Mouse (Mus musculus) heart, adult 9 months (tissue): ENCODE data around the gene Ppan.

Source experiments
- DNase-seq, 2 experiments: peaks; one replicate each; pipeline ENCODE4 v3.0.0; 2022; ENCODE audit warnings: low spot score in 2 of 2

Gene Ppan

DNA sequence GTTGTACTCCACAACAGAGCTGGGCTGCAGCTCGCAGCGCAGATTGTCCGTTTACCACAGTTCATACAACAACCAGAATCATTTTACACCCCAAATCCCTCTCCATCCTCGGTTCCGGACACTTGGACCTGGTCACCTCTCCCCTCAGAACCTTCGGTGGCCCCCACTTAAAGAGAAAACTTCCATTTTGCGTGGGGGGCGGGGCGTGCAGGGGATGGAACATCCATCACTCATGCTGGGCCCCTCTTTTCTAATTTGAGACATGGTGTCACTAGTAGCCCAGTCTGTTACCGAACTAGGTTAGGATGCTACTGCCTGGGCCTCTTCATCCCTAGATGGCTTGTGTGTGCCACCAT, 9.3 kb upstream of the Ppan start:
- DNase-seq: peak in 1 of 2 experiments; percentile 52

DNA sequence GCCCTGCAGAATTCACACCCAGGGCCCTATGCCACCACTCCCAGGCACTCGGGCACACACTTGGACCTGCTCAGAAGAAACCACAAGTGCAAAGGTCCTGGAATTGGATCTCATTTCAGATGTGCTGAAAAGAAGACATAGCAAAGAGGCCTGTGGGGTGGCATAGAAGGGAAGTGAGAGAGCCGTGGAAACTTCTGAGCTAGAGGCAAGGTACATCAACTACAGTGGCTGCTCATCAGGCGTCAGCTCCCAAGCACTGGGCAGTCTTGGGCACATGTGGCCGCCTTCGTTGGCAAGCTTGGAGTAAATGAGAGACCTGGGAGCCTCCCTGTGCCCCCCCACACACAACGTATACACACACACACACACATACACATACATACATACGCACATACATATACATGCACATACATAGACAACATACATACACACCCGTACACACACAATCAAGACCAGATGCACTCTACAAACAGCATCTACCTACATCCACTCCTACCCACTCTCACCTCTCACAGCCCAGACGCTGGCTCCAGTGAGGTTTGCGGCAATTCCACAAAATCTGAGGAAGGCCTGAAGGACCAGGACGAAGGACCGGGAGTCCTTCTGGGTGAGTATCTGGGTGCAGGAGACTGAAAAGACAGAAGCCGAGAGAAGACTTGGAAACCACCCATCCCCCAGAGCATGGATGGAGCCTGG, 8.7 kb upstream of the Ppan start, which contains the start of gene Angptl6:
Gene Angptl6 (minus strand): TSS at position 631 of the 696 bp plus-strand sequence.
- no peak for DNase-seq

DNA sequence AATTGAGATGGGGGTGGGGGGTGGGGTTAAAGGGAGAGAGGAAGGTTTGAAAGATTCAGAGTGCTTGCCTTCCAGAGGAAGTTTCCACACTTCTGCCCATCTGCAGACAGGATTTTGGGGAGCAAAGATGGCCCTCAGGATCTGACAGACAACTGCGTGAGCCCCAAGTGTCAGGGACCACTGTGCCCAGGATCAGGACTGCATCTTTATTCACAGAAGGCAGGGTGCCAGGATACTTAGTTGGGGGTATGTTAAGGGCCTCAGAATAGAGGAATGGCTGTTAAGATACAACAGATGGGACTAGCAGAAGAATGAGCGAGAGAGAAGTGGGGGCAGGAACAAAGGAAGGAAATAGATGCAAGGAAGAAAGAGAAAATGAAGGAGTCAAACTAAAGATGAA, 1.4 kb upstream of the Ppan start:
- DNase-seq: no peak

DNA sequence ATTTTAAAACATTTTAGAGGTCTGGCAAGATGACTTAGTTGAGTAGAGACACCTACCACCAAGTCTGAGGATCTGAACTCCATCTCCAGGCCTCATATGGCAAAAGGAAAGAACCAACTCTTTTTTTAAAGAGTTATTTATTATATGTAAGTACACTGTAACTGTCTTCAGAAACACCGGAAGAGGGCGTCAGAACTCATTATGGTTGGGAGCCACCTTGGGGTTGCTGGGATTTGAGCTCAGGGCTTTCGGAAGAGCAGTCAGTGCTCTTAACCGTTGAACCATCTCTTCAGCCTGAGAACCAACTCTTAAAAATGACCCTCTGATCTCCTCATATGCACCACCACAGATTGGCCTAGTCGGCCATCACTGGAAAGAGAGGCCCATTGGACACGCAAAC, 784 bp upstream of the Ppan start:
- no peak for DNase-seq

DNA sequence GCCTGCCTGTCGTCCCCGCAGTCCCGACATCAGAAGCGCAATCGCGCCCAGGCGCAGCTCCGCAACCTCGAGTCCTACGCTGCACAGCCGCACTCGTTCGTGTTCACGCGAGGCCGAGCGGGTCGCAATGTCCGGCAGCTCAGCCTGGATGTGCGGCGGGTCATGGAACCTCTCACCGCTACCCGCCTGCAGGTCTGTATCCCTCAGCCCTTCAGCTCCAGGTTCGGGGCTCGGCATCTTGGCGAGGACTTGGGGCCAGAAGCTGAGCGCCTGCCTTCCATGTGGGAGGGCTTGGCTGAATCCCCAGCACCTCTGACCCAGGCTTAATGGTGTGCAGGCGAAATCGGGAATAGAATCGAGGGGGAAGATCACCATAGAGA, 401 bp downstream of the Ppan start:
- DNase-seq: no peak

DNA sequence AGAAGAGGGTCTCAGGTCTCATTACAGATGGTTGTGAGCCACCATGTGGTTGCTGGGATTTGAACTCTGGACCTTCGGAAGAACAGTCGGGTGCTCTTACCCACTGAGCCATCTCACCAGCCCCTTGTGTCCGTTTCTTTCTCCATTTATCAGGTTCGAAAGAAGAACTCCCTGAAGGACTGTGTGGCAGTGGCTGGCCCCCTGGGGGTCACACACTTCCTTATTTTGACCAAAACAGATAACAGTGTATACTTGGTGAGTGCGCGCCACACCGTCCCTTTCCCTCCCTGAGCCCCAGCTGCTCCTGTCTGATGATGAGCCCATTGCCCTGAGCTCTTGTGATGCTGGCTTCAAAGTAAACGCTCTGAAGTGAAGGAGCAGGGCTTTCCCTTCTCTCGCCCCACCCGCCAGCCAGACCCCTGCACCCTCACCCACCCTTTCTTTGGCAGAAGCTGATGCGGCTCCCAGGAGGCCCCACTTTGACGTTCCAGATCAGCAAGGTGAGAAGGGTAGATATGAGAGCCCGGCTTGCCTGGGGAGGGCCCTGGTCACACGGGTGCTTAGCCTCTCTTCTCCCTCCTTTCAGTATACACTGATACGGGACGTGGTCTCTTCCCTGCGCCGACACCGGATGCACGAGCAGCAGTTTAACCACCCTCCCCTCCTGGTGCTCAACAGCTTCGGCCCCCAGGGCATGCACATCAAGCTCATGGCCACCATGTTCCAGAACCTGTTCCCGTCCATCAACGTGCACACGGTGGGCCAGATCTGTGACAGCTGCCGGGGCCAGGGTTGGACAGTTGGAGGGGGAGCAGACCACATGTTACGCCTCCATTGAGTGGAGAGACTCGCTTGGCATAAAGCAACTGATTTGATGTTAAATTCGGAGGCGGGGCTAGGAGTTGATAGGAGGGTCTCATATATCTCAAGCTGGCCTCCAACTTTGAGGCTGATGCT, 1.5 kb downstream of the Ppan start:
- DNase-seq: no peak

DNA sequence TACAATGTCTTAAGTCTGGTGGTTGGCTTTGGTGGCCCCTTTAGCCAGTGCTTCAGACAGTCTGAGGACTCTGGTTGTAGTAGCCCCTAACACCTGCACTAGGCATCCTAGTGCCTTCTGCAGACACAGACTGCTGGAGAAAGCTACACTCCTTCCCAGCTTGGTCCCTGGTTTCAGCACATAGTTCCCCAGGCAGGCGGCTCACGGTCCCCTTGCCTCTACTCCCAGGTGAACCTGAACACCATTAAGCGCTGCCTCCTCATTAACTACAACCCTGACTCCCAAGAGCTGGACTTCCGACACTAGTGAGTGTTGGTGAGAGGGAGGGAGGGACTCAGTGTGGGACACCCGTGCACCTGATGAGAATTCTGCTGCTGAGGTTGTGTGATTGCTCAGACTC, 2.4 kb downstream of the Ppan start:
- no peak for DNase-seq

DNA sequence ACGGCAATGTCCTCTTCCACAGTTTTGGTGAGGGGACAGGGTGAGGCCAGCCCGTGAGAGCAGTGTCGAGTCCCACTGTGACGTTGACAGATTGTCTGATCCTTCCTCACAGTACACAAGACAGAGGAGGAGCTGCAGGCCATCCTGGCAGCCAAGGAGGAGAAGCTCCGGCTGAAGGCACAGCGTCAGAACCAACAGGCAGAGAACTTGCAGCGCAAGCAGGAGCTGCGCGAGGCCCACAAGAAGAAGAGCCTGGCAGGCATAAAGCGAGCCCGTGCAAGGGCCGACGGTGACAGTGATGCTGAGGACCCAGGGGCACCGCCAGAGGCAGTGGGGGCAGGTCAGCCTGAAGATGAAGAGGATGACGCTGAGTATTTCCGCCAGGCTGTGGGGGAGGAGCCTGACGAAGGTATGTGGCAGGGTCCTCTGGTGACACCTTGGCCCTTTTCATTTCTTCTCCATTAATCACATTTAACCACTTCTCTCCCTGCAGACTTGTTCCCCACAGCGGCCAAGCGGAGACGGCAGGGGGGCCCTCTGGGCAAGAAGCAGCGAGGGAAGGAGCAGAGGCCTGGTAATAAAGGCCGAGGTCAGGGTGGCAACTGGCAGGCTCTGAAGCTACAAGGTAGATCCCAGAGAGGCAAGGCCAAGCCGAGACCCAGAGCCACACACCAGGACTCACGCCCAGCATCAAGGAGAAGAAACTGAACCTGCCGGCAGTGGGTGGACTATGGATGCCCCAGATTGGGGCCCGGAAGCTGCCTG, 3.5 kb downstream of the Ppan start:
- no peak for DNase-seq

DNA sequence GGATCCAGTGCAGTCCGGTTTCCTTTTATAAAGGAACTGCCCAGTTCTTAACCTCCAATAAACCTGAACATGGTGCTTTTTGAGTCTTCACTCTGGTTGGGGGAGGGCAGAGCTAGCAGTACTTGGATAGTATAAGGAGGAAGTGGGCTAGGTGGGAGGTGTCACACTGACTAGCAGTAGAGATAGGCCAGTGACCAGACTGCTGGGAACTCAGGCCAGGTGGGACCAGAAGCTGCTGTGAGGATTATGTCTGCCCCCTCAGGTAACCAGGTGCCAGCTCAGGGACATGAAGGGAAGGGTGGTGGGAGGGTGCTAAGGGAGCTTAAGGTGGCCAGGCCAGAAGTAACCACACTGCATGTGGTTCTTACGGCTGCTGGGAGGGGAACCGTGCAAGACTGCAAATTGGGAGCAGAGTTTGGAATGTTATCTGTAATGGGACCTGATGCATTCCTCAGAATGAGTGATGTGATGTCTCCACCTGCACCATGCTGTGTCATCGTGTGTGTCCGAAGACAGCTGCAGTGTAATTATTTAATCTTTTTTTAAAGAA, 4.2 kb downstream of the Ppan start:
- no peak for DNase-seq

DNA sequence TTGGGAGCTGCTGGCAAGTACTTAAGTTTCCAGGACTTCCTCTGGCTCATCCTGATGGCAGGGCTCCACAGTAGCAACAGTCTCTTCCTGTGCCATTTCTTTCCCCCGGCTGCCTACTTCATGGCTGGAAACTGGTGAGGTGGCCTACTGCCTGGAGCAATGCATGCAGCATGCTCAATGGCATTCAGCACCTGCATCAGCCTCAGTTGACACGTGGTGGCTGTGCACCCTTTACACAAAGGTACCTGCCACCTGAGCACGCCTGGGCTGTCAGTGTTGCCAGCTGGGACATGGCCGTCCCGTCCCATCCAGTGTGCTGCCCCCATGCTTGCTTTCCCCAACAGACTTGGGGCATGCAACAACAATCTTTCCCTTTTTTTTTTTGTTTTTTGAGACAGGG, 5.1 kb downstream of the Ppan start:
- no peak for DNase-seq

DNA sequence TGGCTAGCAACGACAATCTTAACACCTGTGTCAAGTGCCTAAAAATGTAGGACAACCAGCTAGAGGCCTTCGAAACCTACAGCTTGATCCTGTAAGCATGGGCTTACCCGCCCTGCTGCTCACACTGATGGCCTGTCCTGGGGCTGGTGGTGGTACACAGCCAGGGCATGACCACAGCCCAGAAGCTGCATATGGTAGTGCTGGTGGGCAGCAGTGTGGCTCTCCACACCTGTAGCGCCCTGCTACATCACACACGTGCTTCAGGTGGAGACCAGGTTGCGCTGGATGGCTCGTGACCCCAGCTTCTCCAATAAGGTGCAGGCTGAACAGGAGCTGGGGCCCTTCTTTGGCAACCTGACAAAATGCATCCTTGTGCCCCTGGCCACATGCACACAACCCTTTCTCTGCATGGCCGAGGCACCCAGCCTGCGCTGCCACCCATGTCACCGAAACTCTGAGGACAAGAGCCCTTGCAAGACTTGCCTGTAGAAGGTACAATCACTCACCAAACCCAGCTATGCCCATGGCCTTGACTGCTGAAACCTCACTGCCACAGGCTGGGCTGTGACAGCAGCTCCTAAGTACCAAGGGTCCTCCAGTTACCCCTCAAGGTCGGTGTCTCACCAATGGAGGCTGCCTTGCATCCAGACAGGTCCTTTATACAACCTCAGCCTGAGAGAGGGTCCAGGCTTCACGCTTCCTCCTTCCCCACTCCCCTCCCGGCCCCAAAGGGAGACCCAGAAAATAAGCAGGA, 5.8 kb downstream of the Ppan start:
- no peak for DNase-seq

DNA sequence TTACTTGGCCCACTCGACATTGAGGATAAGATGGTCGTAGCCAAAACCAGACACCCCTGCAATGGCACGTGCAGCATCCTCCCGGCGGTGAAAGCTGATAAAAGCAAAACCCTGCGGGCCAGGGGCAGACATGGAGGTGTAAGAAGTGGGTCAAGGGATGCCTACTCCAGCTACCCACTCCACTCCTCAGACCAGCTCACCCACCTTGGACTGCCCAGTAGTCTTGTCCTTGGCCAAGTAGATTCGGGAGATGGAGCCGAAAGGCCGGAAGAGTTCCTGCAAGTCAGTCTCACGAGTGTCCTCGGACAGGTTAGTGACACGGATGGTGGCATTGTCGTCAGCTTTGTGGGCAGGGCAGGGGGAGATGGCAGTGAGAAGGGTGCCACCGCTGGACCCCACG, 6.7 kb downstream of the Ppan start:
- DNase-seq: no peak

DNA sequence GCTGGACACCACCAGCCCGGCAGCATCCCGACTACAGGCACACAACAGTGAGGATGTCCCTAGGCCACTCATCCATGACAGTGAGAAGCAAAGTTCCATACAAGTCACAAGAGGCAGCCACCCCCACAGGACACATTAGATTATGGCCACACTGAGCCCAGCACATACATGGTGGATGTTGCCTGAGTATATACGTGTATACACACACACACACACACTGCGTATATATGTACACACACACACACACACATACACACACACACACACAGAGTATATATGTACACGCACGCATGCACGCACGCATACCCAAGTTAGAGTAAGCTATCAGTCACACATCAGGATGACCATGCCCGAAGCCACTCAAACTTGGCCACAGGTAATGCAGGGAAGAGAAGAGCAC, 7.4 kb downstream of the Ppan start:
- no peak for DNase-seq

DNA sequence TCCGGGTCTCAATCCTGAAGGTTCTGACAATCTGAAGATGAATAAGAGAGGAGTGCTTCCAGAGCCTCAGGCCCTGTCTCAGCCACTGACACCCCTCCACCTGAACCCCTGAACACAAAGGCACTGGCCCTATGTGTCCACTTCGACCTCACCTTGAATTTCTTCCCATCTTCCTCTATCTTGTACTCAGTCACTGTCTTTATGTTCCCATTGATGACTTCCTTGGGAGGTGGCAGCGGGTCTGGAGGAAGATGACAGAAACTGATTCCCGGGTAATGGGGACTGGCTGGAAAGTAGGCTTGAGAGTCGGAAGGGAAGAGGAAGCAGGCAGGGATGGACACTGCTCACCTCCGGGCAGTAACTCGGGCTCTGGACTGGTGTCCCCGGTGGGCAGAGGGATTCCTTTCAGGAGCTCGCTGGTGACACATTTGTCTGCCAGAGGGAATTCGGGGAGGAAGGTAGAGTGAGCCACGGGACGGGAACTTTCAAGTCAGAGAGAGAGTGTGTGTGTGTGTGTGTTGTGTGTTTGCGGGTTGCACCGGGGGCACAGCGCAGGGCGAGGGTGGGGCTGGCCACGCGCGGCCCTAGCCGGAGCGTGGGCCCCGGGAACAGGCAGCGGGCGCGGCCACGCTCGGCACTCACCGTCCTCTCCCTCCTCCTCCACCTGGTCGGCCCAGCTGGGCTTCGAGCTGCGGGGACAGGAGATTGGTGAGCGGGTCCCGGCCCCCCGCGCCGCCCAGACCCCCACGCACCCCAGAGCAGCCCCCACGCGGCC, 9.9 kb downstream of the Ppan start:
- DNase-seq: no peak

DNA sequence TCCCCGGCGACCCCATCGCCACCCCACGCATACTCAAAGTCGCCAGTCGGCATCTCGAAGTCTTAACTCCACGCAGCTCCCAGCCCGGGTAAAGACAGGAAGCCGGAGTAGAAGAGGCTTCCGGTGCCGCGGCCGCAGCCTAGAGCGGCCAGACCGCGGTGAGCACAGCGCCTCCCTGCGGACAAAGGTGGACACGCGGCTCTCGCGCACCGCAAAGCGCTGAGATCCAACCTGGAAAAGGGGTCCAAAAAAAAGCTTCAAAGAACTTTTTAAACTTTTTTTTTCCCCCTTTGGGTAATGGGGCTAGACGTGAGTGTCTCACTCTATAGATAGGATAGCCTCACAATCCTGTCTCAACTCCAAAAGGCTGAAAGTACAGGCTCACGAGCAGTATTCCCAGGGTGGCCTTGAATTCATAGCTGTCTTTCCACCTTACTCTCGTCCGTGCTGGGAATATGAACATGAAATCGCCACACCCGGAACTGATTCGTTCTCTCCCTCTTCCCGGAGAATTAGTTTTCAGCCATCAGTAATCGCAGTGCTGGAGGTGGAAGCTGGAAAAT, 10.6 kb downstream of the Ppan start, which contains the start of gene Eif3g:
Gene Eif3g (minus strand): TSS at position 113 of the 563 bp plus-strand sequence.
- peak; percentile 77 to 83 for DNase-seq

DNA sequence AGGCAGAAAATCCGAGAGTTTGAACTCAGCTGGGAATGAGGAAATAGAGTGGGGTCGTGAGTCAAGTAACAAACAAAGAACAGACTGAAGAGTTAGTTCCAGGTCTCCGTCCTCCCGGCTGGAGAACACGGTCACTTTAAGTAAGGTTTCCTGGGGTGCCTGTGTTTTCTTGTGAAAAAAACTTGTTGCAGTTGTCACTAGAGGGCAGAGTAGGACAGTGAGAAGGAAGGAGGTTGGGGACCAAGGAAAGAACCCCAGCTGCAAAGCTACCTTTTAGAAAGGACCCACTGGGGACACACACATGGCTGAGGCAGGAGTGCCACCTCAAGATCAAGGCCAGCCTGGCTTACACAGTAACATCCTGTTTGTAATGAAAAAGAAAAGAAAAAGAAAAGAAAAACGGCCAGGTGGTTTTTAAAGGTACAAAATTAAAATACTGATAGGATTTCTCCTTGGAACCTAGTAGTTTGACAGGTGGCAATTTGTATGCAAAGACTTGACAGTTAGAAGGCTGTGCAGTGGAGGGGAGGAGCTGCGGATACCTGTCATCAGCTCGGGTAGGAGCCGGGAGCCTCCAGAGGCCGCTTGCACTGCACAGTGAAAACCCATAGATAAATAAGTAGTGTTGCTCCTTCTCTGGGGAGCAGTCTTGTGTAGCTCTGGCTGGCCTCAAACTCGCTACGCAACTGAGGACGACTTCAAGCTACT, 13.6 kb downstream of the Ppan start:
- peak in 1 of 2 experiments; percentile 48 for DNase-seq

DNA sequence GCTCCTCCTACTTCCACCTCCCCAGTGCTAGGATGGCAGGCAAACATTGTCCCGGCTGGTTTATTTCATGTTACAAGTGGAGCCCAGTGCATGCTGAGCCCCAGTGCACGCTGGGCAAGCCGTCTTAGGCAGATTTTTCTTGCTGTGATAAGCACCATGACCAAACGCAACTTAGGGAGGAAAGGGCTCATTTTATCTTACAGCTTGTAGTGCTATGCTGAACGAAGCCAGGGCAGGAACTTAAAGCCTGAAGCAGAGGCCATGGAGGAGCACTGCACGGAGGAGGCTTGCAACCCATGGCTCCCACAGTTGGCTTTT, 14.2 kb downstream of the Ppan start:
- DNase-seq: no peak

DNA sequence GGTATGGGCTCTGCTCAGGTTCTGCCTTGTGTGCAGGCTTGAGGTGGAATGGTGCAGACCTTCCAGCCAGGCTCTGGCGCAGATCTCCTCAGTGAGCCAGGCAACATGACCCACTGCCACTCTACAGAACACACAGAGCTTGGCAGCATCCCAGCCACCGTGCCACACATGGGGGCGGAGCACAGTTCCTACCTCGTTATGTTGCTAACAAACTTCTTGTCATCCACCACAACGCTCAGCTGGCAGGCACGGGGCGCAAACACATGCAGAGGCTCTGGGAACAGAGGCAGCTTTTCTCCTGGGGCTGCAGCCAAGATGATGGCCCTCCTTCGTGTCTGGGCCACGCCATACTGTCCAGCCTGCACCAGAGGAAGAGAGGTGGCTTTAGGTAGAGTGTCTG, 22.0 kb downstream of the Ppan start:
- peak in 1 of 2 experiments; percentile 45 for DNase-seq

DNA sequence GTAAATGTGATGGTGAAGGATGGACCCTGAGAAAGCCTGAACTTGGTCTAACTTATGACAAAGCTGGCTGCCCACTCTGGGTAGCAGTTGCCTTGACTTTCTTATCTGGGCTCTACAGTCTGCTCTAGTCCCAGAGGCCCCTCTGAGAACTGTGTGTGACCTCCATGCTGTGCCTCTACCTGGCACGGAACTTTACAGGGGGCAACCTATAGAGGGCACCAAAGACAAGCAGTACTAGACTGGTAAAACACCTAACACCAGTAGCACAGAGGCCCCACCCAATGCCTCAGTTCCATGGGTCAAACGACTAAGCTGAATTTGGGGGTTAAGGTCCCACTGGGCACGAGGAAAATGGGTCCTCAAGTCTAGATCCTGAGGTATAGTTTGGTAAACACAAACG, 28.2 kb downstream of the Ppan start:
- DNase-seq: no peak

DNA sequence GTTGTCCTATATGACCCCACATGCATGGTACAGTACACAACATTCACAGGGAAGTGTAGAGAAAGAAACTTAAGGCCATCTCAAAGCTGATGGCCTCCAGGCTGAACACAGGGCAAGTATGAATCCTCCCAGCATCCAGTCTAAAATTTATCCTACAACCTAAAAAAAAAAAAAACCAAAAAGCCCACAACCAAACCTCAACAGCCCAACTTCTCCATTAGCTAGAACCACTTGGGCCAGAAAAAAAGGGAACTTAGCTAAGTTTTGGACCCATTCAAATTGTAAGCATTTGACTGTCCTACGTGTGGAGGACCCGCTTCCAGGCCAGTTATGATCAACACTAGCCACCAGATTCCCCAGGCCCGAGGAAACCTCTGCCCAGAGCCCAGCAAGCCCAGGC, 35.3 kb downstream of the Ppan start:
- DNase-seq: no peak
